Comparison of ENCODE assay signal across 8 mouse cellular contexts in genomic region chr8:46163870-46164190, GRCm38 (mm10). TPM values are rescaled to one million over a fixed set of nuclear protein-coding genes. Genes with fewer than 3 reads are reported as not detected.
DNase-seq lines count a peak whose midpoint lies in the region; ATAC-seq and TF ChIP-seq lines count a peak whose summit lies in the region.

No protein-coding gene starts in this region.

- TF ChIP-seq RAD21 in CH12.LX (IDR thresholded peaks at IDR 0.05; ENCODE audit: low read depth, low read length) = no peak

- peak overlapping the region; percentile 80 for H3K4me3 ChIP-seq in heart, embryonic 11.5 days (ENCODE audit: low read depth, low read length)
- H3K4me3 ChIP-seq in CH12.LX (replicated peaks in 1 of 3; ENCODE audit: low read depth in 2 of 3, low read length in 2 of 3, poor library complexity in 1 of 3) = peak overlapping the region; percentile 66 to 83 (median 80)
- peak overlapping the region; percentile 78 for H3K4me3 ChIP-seq in forebrain, embryonic 14.5 days (ENCODE audit: low read depth, low read length)
- H3K4me3 ChIP-seq in liver, embryonic 16.5 days (ENCODE audit: low read depth, low read length) = peak overlapping the region; percentile 92

- H3K9ac ChIP-seq in heart, embryonic 11.5 days (ENCODE audit: low read depth, low read length) = peak overlapping the region; percentile 94
- peak overlapping the region; percentile 74 for H3K9ac ChIP-seq in CH12.LX (ENCODE audit: insufficient read depth, low read depth)
- H3K9ac ChIP-seq in forebrain, embryonic 14.5 days (ENCODE audit: low read length) = peak overlapping the region; percentile 88
- peak overlapping the region; percentile 97 for H3K9ac ChIP-seq in liver, embryonic 16.5 days (ENCODE audit: low read depth, low read length)

- no peaks in the 10 kb centered on the region for H3K27me3 ChIP-seq in heart, embryonic 11.5 days (ENCODE audit: control insufficient read depth, insufficient read depth, low read length)
- no peaks in the 10 kb centered on the region for H3K27me3 ChIP-seq in CH12.LX (replicated peaks)
- no peaks in the 10 kb centered on the region for H3K27me3 ChIP-seq in forebrain, embryonic 14.5 days (replicated peaks; ENCODE audit: control insufficient read depth, insufficient read depth, low read length)
- H3K27me3 ChIP-seq in liver, embryonic 16.5 days (ENCODE audit: control insufficient read depth, insufficient read depth, low read depth, low read length) = no peaks in the 10 kb centered on the region

- no peak for TF ChIP-seq POLR2A in CH12.LX (IDR thresholded peaks at IDR 0.05; ENCODE audit: low read depth, low read length)

- dilution Hi-C loops in CH12.LX (cut with MboI; ENCODE audit: extremely low pct_ligation_motif_present, extremely low pct_unique_long_range_greater_than_20kb, low sequenced_read_pairs) = no loop called here

- no peak for ATAC-seq in heart, embryonic 11.5 days (replicated peaks; ENCODE audit: insufficient number of reproducible peaks, low FRiP score, low TSS enrichment)
- no peak; the same call in 1 of the 2 replicates for ATAC-seq in forebrain, embryonic 14.5 days
- 0 out of 2 replicates have a peak, but pooled peaks have one; percentile 1 for ATAC-seq in liver, embryonic 16.5 days (ENCODE audit: low read depth)

- no peak for TF ChIP-seq EP300 in CH12.LX (IDR thresholded peaks at IDR 0.05; ENCODE audit: low read length)

- H3K9me3 ChIP-seq in heart, embryonic 11.5 days (replicated peaks; ENCODE audit: control insufficient read depth, low read length) = no peaks in the 10 kb centered on the region
- H3K9me3 ChIP-seq in CH12.LX (replicated peaks; ENCODE audit: low read length) = no peaks in the 10 kb centered on the region
- no peaks in the 10 kb centered on the region for H3K9me3 ChIP-seq in forebrain, embryonic 14.5 days (replicated peaks; ENCODE audit: control insufficient read depth, low read length)
- no peaks in the 10 kb centered on the region for H3K9me3 ChIP-seq in liver, embryonic 16.5 days (replicated peaks; ENCODE audit: control insufficient read depth, low read length)

- no peak for DNase-seq in heart, adult 8-10 months (ENCODE audit: low spot score)
- DNase-seq in CH12.LX (ENCODE audit: extremely low read depth) (no peak), MN1 (ENCODE audit: low spot score) (no peak)
- DNase-seq in forebrain, embryonic 14.5 days (ENCODE audit: low spot score) = peak; percentile 20
- no peak for DNase-seq in adrenal gland, postnatal 10 days
- no peak for DNase-seq in urinary bladder, adult 2 months (ENCODE audit: low spot score)

- H3K79me2 ChIP-seq in CH12.LX (replicated peaks; ENCODE audit: control insufficient read depth, extremely low read depth, insufficient read depth, poor library complexity, severe bottlenecking) = 0 out of 2 replicates have a peak, but pooled peaks cover 2% of the 10 kb centered on the region

- no peaks in the 10 kb centered on the region for H3K36me3 ChIP-seq in heart, embryonic 11.5 days (ENCODE audit: control insufficient read depth, insufficient read depth, low read length)
- H3K36me3 ChIP-seq in CH12.LX (replicated peaks in 1 of 2; ENCODE audit: control insufficient read depth in 1 of 2, insufficient read depth in 1 of 2, low read length in 1 of 2) = peaks cover 0 to 14% of the 10 kb centered on the region in 2 experiments
- no peaks in the 10 kb centered on the region for H3K36me3 ChIP-seq in forebrain, embryonic 14.5 days (ENCODE audit: control insufficient read depth, insufficient read depth, low read length)
- no peaks in the 10 kb centered on the region for H3K36me3 ChIP-seq in liver, embryonic 16.5 days (ENCODE audit: control insufficient read depth, insufficient read depth)

- H3K27ac ChIP-seq in heart, embryonic 11.5 days (ENCODE audit: low read depth, low read length) = peak overlapping the region; percentile 73
- peak overlapping the region; percentile 26; the same call in 1 of the 2 replicates for H3K27ac ChIP-seq in CH12.LX (ENCODE audit: insufficient read depth, low read depth)
- peak overlapping the region; percentile 79 for H3K27ac ChIP-seq in forebrain, embryonic 14.5 days (ENCODE audit: low read depth, low read length)
- H3K27ac ChIP-seq in liver, embryonic 16.5 days (ENCODE audit: low read length) = peak overlapping the region; percentile 88

- TF ChIP-seq CTCF in CH12.LX (conservative IDR thresholded peaks at IDR 0.05 in 1 of 2, IDR thresholded peaks at IDR 0.05 in 1 of 2; ENCODE audit: low read depth in 2 of 2, low read length in 2 of 2) = no peak

- in situ Hi-C loops in CH12.LX (cut with MboI; ENCODE audit: low pct_ligation_motif_present, low pct_unique_long_range_greater_than_20kb, low sequenced_read_pairs) = no loop called here

- peak overlapping the region; percentile 72 for H3K4me2 ChIP-seq in heart, embryonic 11.5 days
- peak overlapping the region; percentile 90 for H3K4me2 ChIP-seq in CH12.LX (ENCODE audit: insufficient read depth, low read depth, poor library complexity, severe bottlenecking)
- H3K4me2 ChIP-seq in forebrain, embryonic 14.5 days (ENCODE audit: low read length) = peak overlapping the region; percentile 77
- peak overlapping the region; percentile 72 for H3K4me2 ChIP-seq in liver, embryonic 16.5 days (ENCODE audit: low read depth, low read length)

- H3K4me1 ChIP-seq in heart, embryonic 11.5 days (ENCODE audit: control insufficient read depth, insufficient read depth, low read length) = peaks cover 5% of the 10 kb centered on the region; the same call in 1 of the 2 replicates
- H3K4me1 ChIP-seq in CH12.LX (ENCODE audit: control insufficient read depth in 1 of 2, insufficient read depth in 2 of 2) = peaks cover 3 to 22% of the 10 kb centered on the region in 2 experiments
- H3K4me1 ChIP-seq in forebrain, embryonic 14.5 days (ENCODE audit: control insufficient read depth, insufficient read depth, low read length) = peaks cover 11% of the 10 kb centered on the region; the same call in 1 of the 2 replicates
- H3K4me1 ChIP-seq in liver, embryonic 16.5 days (ENCODE audit: control insufficient read depth, low read depth, low read length) = peaks cover 17% of the 10 kb centered on the region

- 0% methylated on average over 25 of the region's 25 CpGs for WGBS in heart, embryonic 11.5 days (ENCODE audit: insufficient replicate concordance)
- WGBS in forebrain, embryonic 14.5 days = 0% methylated on average over 25 of the region's 25 CpGs
- under 1% methylated on average over 24 of the region's 25 CpGs for WGBS in liver, embryonic 16.5 days (ENCODE audit: insufficient replicate concordance)

TF ChIP-seq in CH12.LX, 34 proteins besides CTCF, POLR2A, EP300 and RAD21:
- TF ChIP-seq GABPA (IDR thresholded peaks at IDR 0.05; ENCODE audit: insufficient replicate concordance, low read depth, low read length) (no peak), RCOR1 (conservative IDR thresholded peaks at IDR 0.05; ENCODE audit: low read depth, low read length) (0 out of 2 replicates have a peak, but pooled peaks have one; percentile 28), ZNF384 (IDR thresholded peaks at IDR 0.05; ENCODE audit: low read depth, low read length) (peak; percentile 87)

RNA-seq across cellular contexts. Expression of gene Snx25, which starts 11.9 kb away (rescaled TPM):
- 2.9 and 6.6 TPM in 2 replicates for polyA plus RNA-seq in heart, embryonic 11.5 days (2014; fragmentation: Nextera tagmentation; extraction: Ambion mirVana)
- total RNA-seq in heart, adult 8-10 months (2022) = 10 to 100 TPM in 1 of 4 experiments, 1 to 10 TPM in 3; 7.8 to 10.4 (median 8.7) TPM
- total RNA-seq in CH12.LX (2012; rRNA removed) (13.4 and 14.3 TPM in 2 replicates), CH12.LX (2014; rRNA removed) (22.2 and 24.9 TPM in 2 replicates)
- polyA plus RNA-seq in CH12.LX (2012; ENCODE audit: insufficient read length, low read depth) = 6.9 and 7.2 TPM in 2 replicates
- polyA plus RNA-seq in forebrain, embryonic 14.5 days (2014; fragmentation: Nextera tagmentation; extraction: Ambion mirVana) = 7.4 and 8.0 TPM in 2 replicates
- 2.5 and 3.0 TPM in 2 replicates for polyA plus RNA-seq in liver, embryonic 16.5 days (2015; fragmentation: Nextera tagmentation; extraction: Ambion mirVana)
- total RNA-seq in adrenal gland, postnatal 10 days (2021) = 10 to 100 TPM; 17.0 to 18.7 TPM
- 9.5 and 9.9 TPM in 2 replicates for polyA plus RNA-seq in urinary bladder, adult 2 months (2012; rRNA removed)

RNA-seq across cellular contexts. Expression of gene Cfap97, which starts 12.3 kb away (rescaled TPM):
- polyA plus RNA-seq in heart, embryonic 11.5 days (2014; fragmentation: Nextera tagmentation; extraction: Ambion mirVana) = 21.5 and 22.3 TPM in 2 replicates
- 10 to 100 TPM; 11.8 to 14.0 (median 13.4) TPM for total RNA-seq in heart, adult 8-10 months (2022)
- total RNA-seq in CH12.LX (2012; rRNA removed) (10.7 and 11.8 TPM in 2 replicates), CH12.LX (2014; rRNA removed) (19.7 and 20.9 TPM in 2 replicates)
- polyA plus RNA-seq in CH12.LX (2012; ENCODE audit: insufficient read length, low read depth) = 11.2 and 14.4 TPM in 2 replicates
- polyA plus RNA-seq in forebrain, embryonic 14.5 days (2014; fragmentation: Nextera tagmentation; extraction: Ambion mirVana) = 20.8 and 23.0 TPM in 2 replicates
- polyA plus RNA-seq in liver, embryonic 16.5 days (2015; fragmentation: Nextera tagmentation; extraction: Ambion mirVana) = 6.2 and 6.9 TPM in 2 replicates
- total RNA-seq in adrenal gland, postnatal 10 days (2021) = 10 to 100 TPM; 16.7 to 21.2 TPM
- 11.4 and 12.8 TPM in 2 replicates for polyA plus RNA-seq in urinary bladder, adult 2 months (2012; rRNA removed)

RNA-seq across cellular contexts. Expression of gene Slc25a4, which starts 47.3 kb away (rescaled TPM):
- 1,564 and 1,695 TPM in 2 replicates for polyA plus RNA-seq in heart, embryonic 11.5 days (2014; fragmentation: Nextera tagmentation; extraction: Ambion mirVana)
- 1,000 to 10,000 TPM; 4,428 to 5,209 (median 4,678) TPM for total RNA-seq in heart, adult 8-10 months (2022)
- total RNA-seq in CH12.LX (2012; rRNA removed) = 365 and 379 TPM in 2 replicates
- 403 and 410 TPM in 2 replicates for total RNA-seq in CH12.LX (2014; rRNA removed)
- polyA plus RNA-seq in CH12.LX (2012; ENCODE audit: insufficient read length, low read depth) = 476 and 483 TPM in 2 replicates
- 688 and 693 TPM in 2 replicates for polyA plus RNA-seq in forebrain, embryonic 14.5 days (2014; fragmentation: Nextera tagmentation; extraction: Ambion mirVana)
- polyA plus RNA-seq in liver, embryonic 16.5 days (2015; fragmentation: Nextera tagmentation; extraction: Ambion mirVana) = 87.9 and 92.4 TPM in 2 replicates
- 100 to 1,000 TPM; 276 to 572 TPM for total RNA-seq in adrenal gland, postnatal 10 days (2021)
- 537 and 579 TPM in 2 replicates for polyA plus RNA-seq in urinary bladder, adult 2 months (2012; rRNA removed)

Comparison
In these comparisons a context has a peak if more than half of its experiments do, and no peak if none do; other contexts are left out.
1. H3K27ac ChIP-seq: peak in every context shown above with its lines; median percentile 88 in liver, embryonic 16.5 days; 79 in forebrain, embryonic 14.5 days; 73 in heart, embryonic 11.5 days; 26 in CH12.LX.